Mouse (Mus musculus) spleen, adult 2 months (tissue): Measurements from ENCODE around the gene Il4i1. TPM values are rescaled to one million over a fixed set of nuclear protein-coding genes. Genes with fewer than 3 reads are reported as not detected.

Source experiments
- DNase-seq, 2 experiments: peaks; one replicate each; pipeline versions ENCODE4 v3.0.0 to v3.0.0-alpha.2; 2012 to 2021; ENCODE audit warnings: low spot score in 2 of 2, low read depth in 1 of 2
- H3K27ac ChIP-seq: fragments of 200-500 bp; 2 replicates; pipeline ENCODE4 v1.5.1; 2012; ENCODE audit warnings: low read length, inconsistent platforms; ENCODE audit not compliant: insufficient read depth
- H3K27me3 ChIP-seq: fragments of 200-500 bp; 2 replicates; pipeline ENCODE4 v1.6.1; 2012; ENCODE audit warnings: mild to moderate bottlenecking, moderate library complexity, low read length, inconsistent platforms; ENCODE audit not compliant: control insufficient read depth, insufficient read depth
- H3K36me3 ChIP-seq: fragments of 200-500 bp; 2 replicates; pipeline ENCODE4 v1.6.1; 2012; ENCODE audit warnings: mild to moderate bottlenecking, low read length, inconsistent platforms; ENCODE audit not compliant: control insufficient read depth, insufficient read depth
- H3K4me1 ChIP-seq: fragments of 200-500 bp; 2 replicates; pipeline ENCODE4 v1.6.1; 2011; ENCODE audit warnings: inconsistent platforms; ENCODE audit not compliant: control insufficient read depth, insufficient read depth, insufficient read length
- H3K4me3 ChIP-seq: fragments of 200-500 bp; 2 replicates; pipeline ENCODE4 v1.5.1; 2011; ENCODE audit warnings: mild to moderate bottlenecking, inconsistent platforms; ENCODE audit not compliant: insufficient read depth, insufficient read length; ENCODE audit errors: extremely low read depth
- CTCF ChIP-seq: fragments of 200-500 bp; IDR thresholded peaks from 2 replicates; pipeline ENCODE4 v1.5.1; 2011; ENCODE audit warnings: mild to moderate bottlenecking, inconsistent platforms; ENCODE audit not compliant: insufficient read depth, insufficient read length, insufficient replicate concordance; ENCODE audit errors: extremely low read depth
- POLR2A ChIP-seq: fragments of 200-500 bp; IDR thresholded peaks from 2 replicates; pipeline ENCODE4 v1.6.1; 2011; ENCODE audit warnings: low read depth, low read length, inconsistent platforms
- WGBS: fragments of 180-500 bp; shearing (Covaris S2); methylation state at CpG from one replicate; pipeline ENCODE4 v1.1.7; 2018; 5-methylcytosine and 5-hydroxymethylcytosine counted together
- polyA plus RNA-seq: library from polyadenylated mRNA; depleted of rRNA; stranded (reverse); fragments of >200 nt; gene quantifications from 2 replicates; pipeline ENCODE4 v1.2.3, GENCODE M21; 2012

Gene Il4i1
- polyA plus RNA-seq, 1 experiment, result 175 TPM

GRCm38 (mm10) chr7:44853596-44854355 is 37.6 kb downstream of the Il4i1 start:
- WGBS, result 37% methylated on average over 26 of the region's 26 CpGs
- no peak for TF ChIP-seq POLR2A
- no peak for TF ChIP-seq CTCF
- peak overlapping the region; percentile 92 for H3K4me3 ChIP-seq

GRCm38 (mm10) chr7:44854356-44855031 is 38.3 kb downstream of the Il4i1 start:
- Histone ChIP-seq H3K36me3 (no peaks in the 10 kb centered on the region), H3K27me3 (no peaks in the 10 kb centered on the region), H3K27ac (peak overlapping the region; percentile 96), H3K4me3 (peak overlapping the region; percentile 92), H3K4me1 (peaks cover 23% of the 10 kb centered on the region; the same call in 1 of the 2 replicates)
- DNase-seq, result peak in 1 of 2 experiments; percentile 81
- under 1% methylated on average over 45 of the region's 45 CpGs for WGBS
- TF ChIP-seq CTCF (no peak), POLR2A (peak; percentile 38)

More at GRCm38 (mm10) chr7:44853596-44854355, 37.6 kb downstream of the Il4i1 start:
- Histone ChIP-seq H3K27ac (peak overlapping the region; percentile 96), H3K27me3 (no peaks in the 10 kb centered on the region), H3K4me1 (peaks cover 23% of the 10 kb centered on the region; the same call in 1 of the 2 replicates), H3K36me3 (no peaks in the 10 kb centered on the region)
- DNase-seq, result no peak

- peaks cover 23% of the 10 kb centered on the region; the same call in 1 of the 2 replicates for H3K4me1 ChIP-seq
- 35% methylated on average over 10 of the region's 10 CpGs for WGBS
- no peak for DNase-seq
- peak overlapping the region; percentile 92 for H3K4me3 ChIP-seq
- H3K36me3 ChIP-seq, result no peaks in the 10 kb centered on the region
- H3K27me3 ChIP-seq, result no peaks in the 10 kb centered on the region
- TF ChIP-seq CTCF, result no peak
- no peak for TF ChIP-seq POLR2A
- H3K27ac ChIP-seq, result peak overlapping the region; percentile 96
These were observed 38.8 kb downstream of the Il4i1 start for GRCm38 (mm10) chr7:44855036-44855435.

GRCm38 (mm10) chr7:44856265-44856916 is 40.2 kb downstream of the Il4i1 start:
- peaks cover under 1% of the 10 kb centered on the region; the same call in 1 of the 2 replicates for H3K36me3 ChIP-seq
- H3K27me3 ChIP-seq, result no peaks in the 10 kb centered on the region
- TF ChIP-seq POLR2A (no peak), CTCF (no peak)
- no peak for DNase-seq
- peaks cover 16% of the 10 kb centered on the region; the same call in 1 of the 2 replicates for H3K4me1 ChIP-seq
- 35% methylated on average over 9 of the region's 9 CpGs for WGBS
- H3K27ac ChIP-seq, result peak overlapping the region; percentile 78
- no peak overlapping the region for H3K4me3 ChIP-seq

GRCm38 (mm10) chr7:44857042-44857552 is 40.9 kb downstream of the Il4i1 start, which contains the start of gene Pnkp:
Gene Pnkp, plus strand, starts transcription at chr7:44857139.
- Histone ChIP-seq H3K27me3 (no peaks in the 10 kb centered on the region), H3K4me3 (peak within 1 kb of the TSS; percentile 88), H3K27ac (peak within 1 kb of the TSS; percentile 78), H3K36me3 (peaks cover 5% of the 10 kb centered on the region; the same call in 1 of the 2 replicates), H3K4me1 (peaks cover 16% of the 10 kb centered on the region; the same call in 1 of the 2 replicates)
- peak; percentile 60 to 73 for DNase-seq
- TF ChIP-seq CTCF, result no peak
- TF ChIP-seq POLR2A, result no peak; the same call in 1 of the 2 replicates
- under 1% methylated on average over 32 of the region's 32 CpGs for WGBS

- Histone ChIP-seq H3K27ac (no peak overlapping the region), H3K4me1 (peaks cover 16% of the 10 kb centered on the region; the same call in 1 of the 2 replicates), H3K36me3 (peaks cover 8% of the 10 kb centered on the region; the same call in 1 of the 2 replicates), H3K27me3 (no peaks in the 10 kb centered on the region), H3K4me3 (peak overlapping the region; percentile 15; the same call in 1 of the 2 replicates)
- no peak for DNase-seq
- WGBS, result 38% methylated on average over 8 of the region's 8 CpGs
- TF ChIP-seq POLR2A, result no peak
- TF ChIP-seq CTCF, result no peak
These were observed 41.7 kb downstream of the Il4i1 start for GRCm38 (mm10) chr7:44857905-44858304.
